Mouse (Mus musculus) megakaryocyte progenitor cell, adult 5-6 weeks (primary cell): ENCODE measurements around the gene Fam187b. TPM values are rescaled to one million over a fixed set of nuclear protein-coding genes. Genes with fewer than 3 reads are reported as not detected.
A peak's percentile ranks its signal among the peaks of the same experiment; 100 is the strongest.

ENCODE experiments used
- ATAC-seq: replicated peaks from 2 replicates; pipeline ENCODE4 v1.8.0; 2016; ENCODE audit warnings: mild to moderate bottlenecking, moderate TSS enrichment, inconsistent platforms; ENCODE audit not compliant: poor library complexity
- total RNA-seq, 2 experiments: library from RNA; stranded (forward) in 1 of 2; stranded (reverse) in 1 of 2; fragments of 157-497, 149-512 nt in 1 of 2; fragments of 200-1000 nt in 1 of 2; gene quantifications; 2 replicates each; pipeline versions ENCODE4 v1.2.3 to v1.2.4; 2015 to 2017

The Fam187b gene
- total RNA-seq, 2 experiments from 2014 or later: 0.10 to 0.42 TPM

GRCm38 (mm10) chr7:31008175-31008574 lies 34.6 kb downstream of the Fam187b start:
- ATAC-seq: peak; percentile 93

- ATAC-seq: no peak
These were observed 35.3 kb downstream of the Fam187b start for GRCm38 (mm10) chr7:31008889-31009288.

GRCm38 (mm10) chr7:31012971-31013370 lies 39.4 kb downstream of the Fam187b start:
- ATAC-seq: no peak

- no peak for ATAC-seq
These were observed 43.7 kb downstream of the Fam187b start for GRCm38 (mm10) chr7:31017104-31017901.

GRCm38 (mm10) chr7:31028609-31029008 lies 55.0 kb downstream of the Fam187b start:
- no peak for ATAC-seq

GRCm38 (mm10) chr7:31030717-31031116 lies 57.1 kb downstream of the Fam187b start:
- no peak for ATAC-seq

GRCm38 (mm10) chr7:31031731-31032130 lies 58.1 kb downstream of the Fam187b start:
- ATAC-seq: peak; percentile 71

- ATAC-seq: peak; percentile 65
These were observed 60.0 kb downstream of the Fam187b start for GRCm38 (mm10) chr7:31033409-31034165.

- peak; percentile 24; the same call in 1 of the 2 replicates for ATAC-seq
These were observed 61.2 kb downstream of the Fam187b start for GRCm38 (mm10) chr7:31034789-31035188.

GRCm38 (mm10) chr7:31035291-31035690 lies 61.7 kb downstream of the Fam187b start:
- ATAC-seq: no peak

GRCm38 (mm10) chr7:31036917-31037316 lies 63.3 kb downstream of the Fam187b start:
- ATAC-seq: peak; percentile 69

- peak; percentile 9; the same call in 1 of the 2 replicates for ATAC-seq
These were observed 64.1 kb downstream of the Fam187b start for GRCm38 (mm10) chr7:31037675-31038074.

- no peak for ATAC-seq
These were observed 65.4 kb downstream of the Fam187b start for GRCm38 (mm10) chr7:31039011-31039410.

Other genes with a start within 250 kb of the Fam187b start
- 210 and 218 TPM in 2 replicates for gene Tmem147, start 244.2 kb upstream of the Fam187b start, total RNA-seq (2015)
- gene Tmem147, start 244.2 kb upstream of the Fam187b start, total RNA-seq (2017): 65.9 and 76.4 TPM in 2 replicates
- not detected in 2 replicates for gene Gapdhs, start 230.1 kb upstream of the Fam187b start, total RNA-seq (2015)
- gene Gapdhs, start 230.1 kb upstream of the Fam187b start, total RNA-seq (2017): not detected in 2 replicates
- gene Sbsn, start 222.3 kb upstream of the Fam187b start, total RNA-seq (2015): 1.6 TPM in 2 replicates
- 0.47 and 1.3 TPM in 2 replicates for gene Sbsn, start 222.3 kb upstream of the Fam187b start, total RNA-seq (2017)
- 81.7 and 87.4 TPM in 2 replicates for gene Dmkn, start 210.0 kb upstream of the Fam187b start, total RNA-seq (2015)
- gene Dmkn, start 210.0 kb upstream of the Fam187b start, total RNA-seq (2017): 95.3 and 119 TPM in 2 replicates
- gene Krtdap, start 185.9 kb upstream of the Fam187b start, total RNA-seq (2015): not detected in 2 replicates
- not detected in 2 replicates for gene Krtdap, start 185.9 kb upstream of the Fam187b start, total RNA-seq (2017)
- gene Ffar2, start 150.0 kb upstream of the Fam187b start, total RNA-seq (2015): 8.5 and 8.8 TPM in 2 replicates
- 25.9 and 31.5 TPM in 2 replicates for gene Ffar2, start 150.0 kb upstream of the Fam187b start, total RNA-seq (2017)
- not detected in 2 replicates for gene Ffar3, start 117.6 kb upstream of the Fam187b start, total RNA-seq (2015)
- gene Ffar3, start 117.6 kb upstream of the Fam187b start, total RNA-seq (2017): not detected in 2 replicates
- gene Ffar1, start 112.2 kb upstream of the Fam187b start, total RNA-seq (2015): not detected in 2 replicates
- gene Ffar1, start 112.2 kb upstream of the Fam187b start, total RNA-seq (2017): not detected in 2 replicates
- gene Cd22, start 93.4 kb upstream of the Fam187b start, total RNA-seq (2015): 0.29 and 1.3 TPM in 2 replicates
- gene Cd22, start 93.4 kb upstream of the Fam187b start, total RNA-seq (2017): 0.07 and 0.29 TPM in 2 replicates
- gene Mag, start 58.9 kb upstream of the Fam187b start, total RNA-seq (2015): 0.39 TPM in 1 of 2 replicates, not detected in the other
- gene Mag, start 58.9 kb upstream of the Fam187b start, total RNA-seq (2017): 0.37 and 1.3 TPM in 2 replicates
- not detected in 2 replicates for gene Hamp2, start 49.1 kb upstream of the Fam187b start, total RNA-seq (2015)
- gene Hamp2, start 49.1 kb upstream of the Fam187b start, total RNA-seq (2017): not detected in 2 replicates
- gene Hamp, start 29.8 kb upstream of the Fam187b start, total RNA-seq (2015): not detected in 2 replicates
- not detected in 2 replicates for gene Hamp, start 29.8 kb upstream of the Fam187b start, total RNA-seq (2017)
- 92.6 and 97.4 TPM in 2 replicates for gene Usf2, start 17.0 kb upstream of the Fam187b start, total RNA-seq (2015)
- gene Usf2, start 17.0 kb upstream of the Fam187b start, total RNA-seq (2017): 137 and 162 TPM in 2 replicates
- 0.12 and 0.59 TPM in 2 replicates for gene Lsr, start 326 bp upstream of the Fam187b start, total RNA-seq (2015)
- gene Lsr, start 326 bp upstream of the Fam187b start, total RNA-seq (2017): 0.33 and 0.68 TPM in 2 replicates
- 389 and 471 TPM in 2 replicates for gene Fxyd5, start 68.7 kb downstream of the Fam187b start, total RNA-seq (2015)
- 244 and 257 TPM in 2 replicates for gene Fxyd5, start 68.7 kb downstream of the Fam187b start, total RNA-seq (2017)
- gene Fxyd7, start 77.7 kb downstream of the Fam187b start, total RNA-seq (2015): not detected in 2 replicates
- gene Fxyd7, start 77.7 kb downstream of the Fam187b start, total RNA-seq (2017): not detected in 2 replicates
- gene Fxyd1, start 83.4 kb downstream of the Fam187b start, total RNA-seq (2015): not detected in 2 replicates
- not detected in 2 replicates for gene Fxyd1, start 83.4 kb downstream of the Fam187b start, total RNA-seq (2017)
- gene Lgi4, start 85.6 kb downstream of the Fam187b start, total RNA-seq (2015): 0.57 TPM in 1 of 2 replicates, not detected in the other
- gene Lgi4, start 85.6 kb downstream of the Fam187b start, total RNA-seq (2017): 0.10 TPM in 1 of 2 replicates, not detected in the other
- not detected in 2 replicates for gene Fxyd3, start 102.9 kb downstream of the Fam187b start, total RNA-seq (2015)
- not detected in 2 replicates for gene Fxyd3, start 102.9 kb downstream of the Fam187b start, total RNA-seq (2017)
- 6.9 and 8.7 TPM in 2 replicates for gene Hpn, start 141.5 kb downstream of the Fam187b start, total RNA-seq (2015)
- gene Hpn, start 141.5 kb downstream of the Fam187b start, total RNA-seq (2017): 1.1 and 4.9 TPM in 2 replicates
- gene Scn1b, start 153.2 kb downstream of the Fam187b start, total RNA-seq (2015): not detected in 2 replicates
- 0.17 and 0.37 TPM in 2 replicates for gene Scn1b, start 153.2 kb downstream of the Fam187b start, total RNA-seq (2017)
- 67.1 and 71.7 TPM in 2 replicates for gene Gramd1a, start 182.1 kb downstream of the Fam187b start, total RNA-seq (2015)
- gene Gramd1a, start 182.1 kb downstream of the Fam187b start, total RNA-seq (2017): 24.6 and 28.8 TPM in 2 replicates